Mouse (Mus musculus) cerebellum, postnatal 10 days (tissue): ENCODE results near the gene E130208F15Rik.

Experiments
- DNase-seq, 2 experiments: peaks; one replicate each; pipeline ENCODE4 v3.0.0; 2021; ENCODE audit warnings: mixed read lengths in 2 of 2

E130208F15Rik gene

DNA sequence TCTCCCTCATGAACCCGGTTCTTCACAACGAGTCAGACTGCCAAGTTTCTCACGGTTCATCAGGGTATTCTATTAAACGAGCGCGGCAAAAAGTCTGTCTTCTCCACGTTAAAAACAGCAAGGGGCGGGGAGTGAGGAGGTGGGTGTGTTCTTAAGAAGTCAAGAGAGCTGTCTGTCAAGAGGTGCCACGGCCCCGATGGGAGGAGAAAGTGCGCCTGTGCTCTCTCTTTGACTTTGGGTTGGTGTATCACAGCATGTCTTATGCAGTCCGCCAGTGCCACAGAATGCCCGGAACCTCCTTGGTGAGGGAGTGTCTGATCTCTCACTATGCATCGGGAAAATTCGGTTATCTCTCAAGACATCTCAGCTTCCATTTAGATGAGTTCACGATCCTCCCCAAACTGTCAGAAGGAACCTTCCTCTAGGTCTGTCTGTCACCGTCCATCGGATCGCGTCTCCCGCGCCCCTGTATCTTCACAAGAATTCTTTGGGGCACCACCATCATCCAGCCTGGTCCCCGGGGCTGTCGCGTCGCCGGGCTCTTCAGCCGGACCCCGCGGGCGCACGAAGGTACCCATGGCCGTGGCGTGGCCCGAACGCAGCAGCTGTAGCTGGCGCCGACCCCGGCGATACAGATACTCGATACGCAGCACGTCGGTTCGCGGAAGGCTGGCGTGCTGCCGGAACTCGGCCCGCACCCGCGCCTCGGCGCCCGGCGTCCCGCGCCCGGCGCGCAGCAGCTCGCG is at the start of gene E130208F15Rik:
E130208F15Rik (plus strand) TSS at position 202 of the 746 bp plus-strand sequence.
- DNase-seq = peak; percentile 75 to 77

DNA sequence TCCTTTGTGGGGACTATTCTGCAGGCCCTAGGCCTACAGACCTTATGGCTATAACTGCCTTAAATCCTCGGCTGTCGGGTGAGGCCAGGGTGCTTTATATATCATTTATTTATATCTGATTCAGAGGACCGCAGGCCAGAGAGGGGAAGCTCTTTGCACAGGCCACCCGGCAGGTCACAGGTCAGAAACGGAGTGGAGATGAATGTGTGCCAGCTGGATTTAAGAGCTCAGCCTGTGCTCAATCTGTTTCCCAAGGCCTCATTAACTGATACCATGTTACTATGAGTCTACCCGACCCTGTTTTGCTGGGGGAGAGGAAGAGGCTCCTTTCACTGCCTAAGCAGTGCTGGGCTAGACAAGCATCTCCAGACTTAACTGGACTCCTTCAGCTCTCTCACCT is 47.2 kb upstream of the E130208F15Rik start:
- no peak for DNase-seq

GRCm38 (mm10) chr7:30278911-30279310 is 42.6 kb upstream of the E130208F15Rik start:
- DNase-seq = no peak

GRCm38 (mm10) chr7:30279536-30279935 is 42.0 kb upstream of the E130208F15Rik start:
- DNase-seq = no peak

GRCm38 (mm10) chr7:30279951-30280669 is 41.4 kb upstream of the E130208F15Rik start, which contains the start of the genes Thap8 and Wdr62:
Thap8 (plus strand) TSS chr7:30280094.
Wdr62 (minus strand) TSS chr7:30280419.
- DNase-seq = peak; percentile 96 to 97

DNA sequence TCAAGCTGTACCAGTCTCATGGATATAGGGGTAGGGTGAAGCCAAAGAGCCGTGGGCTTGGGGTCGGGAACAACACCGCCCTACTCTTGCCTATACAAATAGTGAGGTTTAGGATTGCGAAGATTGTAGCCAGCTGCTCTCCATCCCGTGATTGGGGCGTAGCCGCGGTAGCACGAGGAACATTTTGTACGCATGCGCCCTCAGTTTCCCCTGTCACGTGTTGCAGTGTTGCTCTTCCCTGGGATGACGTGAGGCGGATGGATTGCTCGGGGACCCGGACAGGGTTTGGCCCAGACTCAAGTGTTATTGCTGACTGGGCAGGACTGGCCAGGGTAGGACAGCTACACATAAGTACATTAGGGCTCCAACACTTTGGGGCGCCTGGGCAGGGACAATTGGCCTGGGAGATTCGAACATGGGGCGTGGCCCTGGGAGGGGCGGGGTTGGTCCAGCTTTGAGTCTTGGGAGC is 40.8 kb upstream of the E130208F15Rik start:
- peak; percentile 92 to 94 for DNase-seq

DNA sequence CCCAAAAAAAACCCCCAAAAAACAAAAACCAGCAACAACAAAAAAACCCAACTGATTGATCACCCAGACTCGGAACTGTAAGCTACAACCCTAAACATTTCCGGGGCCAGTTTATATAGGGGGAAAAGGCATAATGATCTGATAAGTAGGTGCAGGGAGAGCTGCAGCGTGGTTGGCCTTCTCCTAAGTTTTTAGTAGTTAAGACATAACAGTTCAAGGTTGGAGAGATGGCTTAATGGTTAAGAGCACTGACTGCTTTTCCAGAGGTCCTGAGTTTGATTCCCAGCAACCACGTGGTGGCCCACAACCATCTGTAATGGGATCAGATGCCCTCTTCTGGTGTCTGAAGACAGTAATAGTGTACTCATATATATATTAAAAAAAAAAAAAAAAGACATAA is 40.0 kb upstream of the E130208F15Rik start:
- no peak for DNase-seq

GRCm38 (mm10) chr7:30282740-30283139 is 38.8 kb upstream of the E130208F15Rik start:
- DNase-seq = no peak

DNA sequence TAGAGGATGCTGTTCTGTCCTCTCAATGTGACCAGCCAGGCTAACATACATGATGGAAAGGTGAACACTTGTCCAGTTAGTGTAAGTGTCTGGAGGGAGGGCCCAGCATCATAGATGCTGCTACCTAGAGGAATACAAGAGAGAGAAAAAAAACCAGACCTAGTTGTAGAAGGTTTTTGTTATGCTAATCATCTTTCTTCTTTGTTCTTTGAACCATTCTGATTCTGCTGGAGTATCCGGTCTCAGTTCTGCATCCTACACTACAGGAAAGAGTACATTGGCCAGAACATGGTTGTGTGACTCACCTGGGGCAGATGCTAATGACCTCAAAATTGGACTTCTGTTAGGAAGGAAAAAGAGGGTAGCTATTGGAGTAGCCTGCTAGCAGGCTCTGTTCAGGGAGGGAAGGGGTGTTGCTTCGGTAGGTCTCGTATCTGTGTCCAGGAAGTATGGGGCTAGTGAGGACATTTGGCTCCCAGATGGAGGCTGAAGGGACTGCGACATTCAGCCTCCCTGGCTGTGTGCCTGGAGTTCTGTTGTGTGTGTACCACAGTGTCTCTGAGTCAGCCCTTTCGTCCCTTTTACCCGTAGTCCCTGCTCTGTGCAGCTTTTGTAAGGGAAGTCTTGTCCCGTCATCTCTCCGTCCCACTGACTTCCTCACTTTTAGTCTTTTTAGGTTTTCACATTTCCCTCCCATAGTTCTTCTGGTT is 34.7 kb upstream of the E130208F15Rik start:
- DNase-seq = peak; percentile 84 to 85

GRCm38 (mm10) chr7:30288046-30288445 is 33.5 kb upstream of the E130208F15Rik start:
- DNase-seq = peak; percentile 43 to 52

DNA sequence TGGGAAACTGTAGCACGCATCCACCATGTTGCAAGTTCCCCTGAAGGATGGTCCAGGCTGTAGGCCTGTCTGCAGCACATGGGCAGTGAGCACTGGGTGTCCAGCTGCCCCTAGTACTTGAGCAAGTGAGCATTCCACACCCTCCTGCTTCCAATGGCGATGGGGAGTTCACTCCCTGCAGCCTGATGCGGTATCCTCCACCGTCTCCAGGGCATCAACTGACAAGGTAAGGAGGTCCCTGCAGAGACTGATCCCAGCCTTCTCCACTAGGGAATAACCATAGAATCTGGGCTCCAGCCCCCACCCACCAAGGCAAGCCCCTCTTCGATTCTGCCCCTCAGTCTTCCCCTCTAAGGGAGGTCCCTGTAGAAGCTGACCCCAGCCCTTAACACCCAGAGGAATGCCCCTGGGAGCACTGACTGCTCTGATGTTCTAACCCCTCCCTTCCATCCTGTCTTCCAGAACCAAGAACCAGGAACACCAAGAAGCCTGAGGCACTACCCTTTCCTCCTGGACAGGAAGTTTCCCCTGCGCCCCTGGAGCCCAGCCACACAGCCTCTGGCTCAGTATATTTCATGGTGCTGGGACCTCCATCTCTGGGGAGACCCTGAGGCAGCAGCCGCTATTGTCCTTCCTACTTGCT is 32.3 kb upstream of the E130208F15Rik start:
- DNase-seq = peak in 1 of 2 experiments; percentile 25

GRCm38 (mm10) chr7:30289714-30290399 is 31.7 kb upstream of the E130208F15Rik start:
- peak; percentile 33 to 51 for DNase-seq

DNA sequence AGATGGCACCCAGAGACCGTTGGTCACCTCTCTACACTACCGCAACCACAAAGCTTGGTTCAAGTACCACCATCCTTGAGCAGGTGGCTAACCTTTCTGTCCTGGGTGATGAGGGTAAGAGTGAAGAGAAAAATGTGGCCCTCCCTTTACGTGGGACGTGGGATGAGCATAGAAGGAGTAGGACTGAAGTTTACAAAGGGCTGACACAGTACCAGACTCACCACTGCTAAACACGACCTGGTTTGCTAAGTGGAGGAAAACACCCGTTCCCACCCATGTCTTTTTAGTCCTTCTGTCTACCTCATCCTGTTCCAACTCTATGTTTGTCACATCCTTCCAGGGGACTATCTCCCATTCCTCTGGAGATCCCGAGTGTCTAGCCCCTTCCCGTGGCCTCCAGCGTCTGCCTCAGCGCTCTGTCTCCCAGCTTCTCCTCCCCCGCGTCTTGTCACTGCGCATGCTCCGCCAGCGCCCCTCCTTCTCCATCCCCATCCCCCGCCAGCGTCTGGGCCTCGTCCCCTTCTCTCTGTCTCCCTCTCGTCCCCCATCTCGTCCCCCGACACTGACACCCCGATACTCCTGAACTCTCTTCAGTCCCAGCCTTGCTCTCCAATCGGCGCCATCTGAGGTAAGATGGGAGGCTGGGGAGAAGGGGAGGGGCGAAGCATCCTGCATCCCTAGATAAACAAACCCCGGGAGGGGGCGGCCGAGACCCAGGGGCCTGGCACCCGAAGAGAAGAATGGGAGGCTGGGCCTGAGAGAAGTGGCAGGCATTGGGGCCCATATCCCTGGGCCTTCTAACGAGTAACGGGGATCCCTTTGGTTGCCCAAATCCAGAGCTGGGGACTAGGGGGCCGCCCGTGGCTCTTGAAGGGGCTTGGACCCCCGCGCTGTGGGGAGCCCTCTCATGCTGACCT is 30.1 kb upstream of the E130208F15Rik start, which contains the start of gene Clip3:
Clip3 (plus strand) TSS at position 514 of the 917 bp plus-strand sequence.
- DNase-seq = peak; percentile 94 to 96

DNA sequence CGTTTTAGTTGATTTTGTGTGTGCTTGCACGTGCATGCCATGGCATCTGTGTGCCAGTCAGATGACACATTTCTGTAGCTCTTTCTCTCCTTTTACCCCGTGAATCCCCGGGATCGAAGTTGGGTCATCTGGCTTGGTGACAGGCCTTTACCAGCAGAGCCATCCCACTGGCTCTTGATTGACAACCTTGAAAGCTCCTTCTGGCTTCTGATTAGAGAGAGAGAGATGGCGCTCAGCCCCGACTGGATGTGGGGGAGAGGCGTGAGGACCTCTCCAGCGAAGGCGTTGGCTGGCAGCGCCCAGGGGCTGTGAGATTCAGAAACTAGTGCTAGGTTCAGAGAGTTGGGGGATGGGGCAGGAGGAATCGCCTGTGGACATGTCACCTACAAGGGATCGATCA is 27.7 kb upstream of the E130208F15Rik start:
- peak; percentile 70 to 73 for DNase-seq

- DNase-seq = peak in 1 of 2 experiments; percentile 40
Observed at GRCm38 (mm10) chr7:30294296-30294695, 27.2 kb upstream of the E130208F15Rik start.

DNA sequence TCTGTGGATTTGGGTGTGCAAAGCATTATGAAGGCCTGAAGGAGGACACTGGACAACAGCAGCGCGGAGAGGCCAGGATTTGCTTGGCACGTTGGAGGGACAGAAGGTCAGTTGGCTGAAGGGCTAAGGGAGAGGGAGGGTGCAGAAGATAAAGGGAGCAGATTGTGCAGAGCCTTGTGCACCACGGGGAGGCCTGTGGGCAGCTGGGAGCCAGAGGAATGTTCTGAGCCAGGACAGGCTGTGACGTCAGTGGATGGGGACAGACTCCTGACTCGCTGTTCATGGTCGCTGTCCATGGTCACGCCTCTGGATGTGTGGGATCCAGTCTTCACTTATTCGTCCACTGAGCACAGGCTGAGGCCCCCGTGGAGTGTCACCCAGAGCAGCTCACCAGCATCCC is 26.4 kb upstream of the E130208F15Rik start:
- peak; percentile 93 to 95 for DNase-seq

DNA sequence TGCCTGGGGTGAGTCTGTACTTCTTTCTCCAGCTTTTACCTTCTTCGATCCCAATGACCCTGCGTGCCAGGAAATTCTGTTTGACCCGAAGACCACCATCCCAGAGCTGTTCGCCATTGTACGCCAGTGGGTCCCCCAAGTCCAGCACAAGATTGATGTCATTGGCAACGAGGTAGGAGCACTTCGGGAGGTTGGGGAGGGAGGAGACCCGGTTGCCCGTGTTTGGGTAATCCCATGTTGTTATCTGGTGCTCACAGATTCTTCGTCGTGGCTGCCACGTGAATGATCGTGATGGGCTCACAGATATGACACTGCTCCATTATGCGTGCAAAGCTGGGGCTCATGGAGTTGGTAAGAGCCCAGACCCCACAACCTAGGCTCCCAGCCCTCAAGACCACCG is 24.7 kb upstream of the E130208F15Rik start:
- peak in 1 of 2 experiments; percentile 14 for DNase-seq

DNA sequence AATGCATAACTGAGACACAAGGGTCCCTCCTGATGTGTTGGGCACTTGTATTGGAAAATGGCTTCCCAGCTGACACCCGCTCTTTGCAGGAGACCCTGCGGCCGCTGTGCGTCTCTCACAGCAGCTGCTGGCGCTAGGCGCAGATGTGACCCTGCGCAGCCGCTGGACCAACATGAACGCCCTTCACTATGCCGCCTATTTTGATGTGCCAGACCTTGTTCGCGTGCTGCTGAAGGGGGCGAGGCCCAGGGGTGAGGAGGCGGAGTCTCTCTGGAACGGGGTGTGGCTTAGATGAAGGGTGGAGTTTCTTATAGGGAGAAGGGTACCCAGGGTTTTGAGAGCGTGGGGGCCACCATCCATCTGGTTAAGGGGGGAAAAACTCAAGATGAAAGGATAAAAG is 24.3 kb upstream of the E130208F15Rik start:
- peak in 1 of 2 experiments; percentile 38 for DNase-seq

DNA sequence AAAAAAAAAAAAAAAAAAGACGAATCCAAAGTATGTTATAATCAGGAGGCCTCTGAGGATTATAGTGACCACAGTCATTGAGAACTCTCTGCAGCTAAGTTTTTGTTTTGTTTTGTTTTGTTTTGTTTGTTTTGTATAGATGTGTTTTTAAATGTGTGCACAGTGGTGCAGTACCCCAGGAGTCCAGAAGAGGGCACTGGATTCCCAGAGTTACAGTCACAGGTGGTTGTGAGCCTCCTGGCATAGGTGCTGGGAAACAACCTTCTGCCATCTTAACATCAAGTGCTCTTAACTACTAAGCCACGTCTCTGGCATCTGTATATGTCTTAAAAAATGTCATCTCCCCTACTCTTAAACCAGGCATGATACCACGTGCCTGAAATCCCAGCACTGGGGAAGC is 20.6 kb upstream of the E130208F15Rik start:
- peak; percentile 68 to 81 for DNase-seq

DNA sequence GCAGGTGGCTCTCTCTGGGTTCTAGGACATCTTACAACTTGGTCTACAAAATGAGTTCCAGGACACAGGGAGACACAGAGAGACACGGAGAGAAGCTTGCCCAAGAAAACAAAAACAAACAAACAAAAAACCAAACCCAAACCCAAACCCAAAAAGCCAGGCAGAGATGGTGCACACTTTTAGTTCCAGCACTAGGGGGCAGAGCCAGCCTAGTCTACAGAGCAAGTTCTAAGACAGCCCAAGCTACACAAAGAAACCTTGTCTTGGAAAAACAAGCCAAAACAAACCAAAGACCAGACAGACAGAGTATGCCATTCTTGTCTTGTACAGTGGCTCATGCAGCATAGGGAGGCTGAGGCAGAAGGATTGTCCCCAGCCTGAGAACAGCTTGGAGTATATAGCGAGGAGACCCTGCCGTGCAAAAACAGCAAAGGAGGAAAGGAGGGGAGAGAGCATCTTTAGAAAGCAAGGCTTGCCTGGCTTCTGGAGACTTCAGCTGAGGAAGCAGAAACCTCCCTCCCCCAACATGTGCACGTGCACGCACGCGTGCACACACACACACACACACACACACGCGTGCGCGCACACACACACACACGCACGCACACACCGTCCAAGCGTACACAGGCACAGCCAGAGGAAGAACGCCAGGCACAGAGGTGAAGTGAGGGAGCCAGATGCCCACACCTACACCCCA is 15.3 kb upstream of the E130208F15Rik start:
- peak in 1 of 2 experiments; percentile 38 for DNase-seq
